Mouse (Mus musculus) liver, embryonic 14 days (tissue): ENCODE data around the gene Gm5678. TPM values are rescaled to one million over a fixed set of nuclear protein-coding genes. Genes with fewer than 3 reads are reported as not detected.

Experiments used
- polyA plus RNA-seq: library from polyadenylated mRNA; depleted of rRNA; stranded (reverse); fragments of >200 nt; gene quantifications from 2 replicates; pipeline ENCODE4 v1.2.3, GENCODE M21; 2012; rRNA removed

Gm5678 gene
- not detected in 2 replicates for polyA plus RNA-seq

DNA sequence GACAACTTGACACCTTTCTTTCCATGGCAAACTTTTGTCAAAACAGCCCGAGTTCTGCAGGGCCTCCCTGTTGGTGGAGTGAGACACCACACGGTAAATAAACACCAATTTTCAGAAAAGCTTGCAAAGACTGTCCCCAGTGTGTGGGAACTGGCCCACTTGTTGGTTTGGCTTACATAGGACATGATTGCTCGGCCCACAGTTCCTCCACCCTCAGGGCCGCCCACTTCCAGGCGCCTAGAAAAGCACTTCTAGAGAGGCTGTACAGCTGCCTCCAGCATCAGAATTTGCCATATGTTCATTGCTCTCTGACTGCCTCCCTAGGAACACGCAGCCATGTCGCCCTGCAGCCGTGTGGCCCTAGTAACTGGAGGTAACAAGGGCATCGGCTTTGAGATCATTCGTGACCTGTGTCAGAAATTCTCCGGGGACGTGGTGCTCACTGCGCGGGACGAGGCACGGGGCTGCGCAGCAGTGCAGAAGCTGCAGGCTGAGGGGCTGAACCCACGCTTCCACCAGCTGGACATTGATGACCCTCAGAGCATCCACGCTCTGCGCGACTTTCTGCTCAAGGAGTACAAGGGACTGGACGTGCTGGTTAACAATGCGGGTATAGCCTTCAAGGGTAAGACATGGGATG lies at the start of gene Gm5678:
Gm5678 (plus strand) TSS at position 337 of the 640 bp plus-strand sequence.

GRCm38 (mm10) chr16:93603439-93604212 lies 24.3 kb upstream of the Gm5678 start, which contains the start of gene Setd4:
TSS of gene Setd4 (minus strand) at chr16:93604063.

DNA sequence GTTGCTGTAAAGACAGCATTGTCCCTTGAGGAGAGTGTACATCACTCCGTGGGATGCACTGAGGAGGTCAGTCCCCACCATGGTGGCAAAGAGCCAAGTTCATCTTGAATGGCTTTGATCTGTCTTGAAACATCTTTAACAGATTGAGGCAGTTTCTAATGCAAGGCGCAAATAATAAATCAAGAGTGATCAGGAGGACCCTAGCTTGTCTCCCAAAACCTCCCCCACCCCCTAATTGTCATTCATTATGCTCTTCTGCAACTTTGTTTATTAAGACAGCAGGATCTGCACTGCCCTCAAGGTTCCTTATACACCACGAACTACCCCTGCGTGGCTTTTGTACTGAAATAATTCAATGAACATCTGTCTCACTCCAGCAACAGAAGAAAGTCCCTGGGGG lies 22.3 kb upstream of the Gm5678 start, which contains the start of gene Cbr1:
Cbr1 (plus strand) TSS at position 301 of the 400 bp plus-strand sequence.

Other genes with a start within 250 kb of the Gm5678 start
- 3.9 and 4.5 TPM in 2 replicates for gene Setd4, start 24.0 kb upstream of the Gm5678 start, polyA plus RNA-seq
- 18.3 and 19.3 TPM in 2 replicates for gene Cbr1, start 22.2 kb upstream of the Gm5678 start, polyA plus RNA-seq
- 0.25 and 0.26 TPM in 2 replicates for gene Cbr3, start 55.1 kb downstream of the Gm5678 start, polyA plus RNA-seq
- 10.2 and 12.3 TPM in 2 replicates for gene Dop1b, start 83.8 kb downstream of the Gm5678 start, polyA plus RNA-seq
- gene Morc3, start 204.0 kb downstream of the Gm5678 start, polyA plus RNA-seq: 12.8 and 15.2 TPM in 2 replicates